17 mouse cellular contexts compared by ENCODE assay signal in genomic region chr3:96168466-96169158, GRCm38 (mm10). TPM values are rescaled to one million over a fixed set of nuclear protein-coding genes. Genes with fewer than 3 reads are reported as not detected.
DNase-seq lines count a peak whose midpoint lies in the region; ATAC-seq and TF ChIP-seq lines count a peak whose summit lies in the region.
"Had no signal": no experiment of that assay in that cellular context is flagged by ENCODE, and none has a peak within 500 bp of the region (broad histone marks: within the 10 kb centered on the region; RNA-seq: fewer than 3 reads in every experiment).

No protein-coding gene starts in this region.

- TF ChIP-seq CTCF in lung, postnatal 0 days (IDR thresholded peaks at IDR 0.05): no peak
- no peak for TF ChIP-seq CTCF in left cerebral cortex, adult 2 months (IDR thresholded peaks at IDR 0.05)

- H3K9ac ChIP-seq in heart, embryonic 11.5 days (ENCODE audit: low read depth, low read length): no peak overlapping the region
- H3K9ac ChIP-seq in lung, embryonic 15.5 days: no peak overlapping the region
- no peak overlapping the region for H3K9ac ChIP-seq in lung, postnatal 0 days (replicated peaks; ENCODE audit: low read depth)
- H3K9ac ChIP-seq in heart, embryonic 15.5 days: no peak overlapping the region
- H3K9ac ChIP-seq: forebrain, embryonic 12.5 days had no signal

- peak; percentile 94 for DNase-seq in heart, adult 11 months
- DNase-seq in lung, postnatal 0 days (ENCODE audit: low spot score): no peak
- no peak for DNase-seq in left cerebral cortex, adult 2 months (ENCODE audit: extremely low spot score in 1 of 2, low spot score in 2 of 2)
- DNase-seq: adrenal gland, adult 8-10 months; cerebellum, adult 2 months; kidney, adult 2 months; layer of hippocampus, postnatal 36 days; lung, adult 2 months; thymus, postnatal 36 days had no signal

- no peaks in the 10 kb centered on the region for H3K36me3 ChIP-seq in heart, embryonic 11.5 days (ENCODE audit: control insufficient read depth, insufficient read depth, low read length)
- H3K36me3 ChIP-seq in lung, embryonic 15.5 days: no peaks in the 10 kb centered on the region
- no peaks in the 10 kb centered on the region for H3K36me3 ChIP-seq in lung, postnatal 0 days (ENCODE audit: insufficient read depth, low read length)
- H3K36me3 ChIP-seq in heart, embryonic 15.5 days: no peaks in the 10 kb centered on the region

- no peaks in the 10 kb centered on the region for H3K27me3 ChIP-seq in heart, embryonic 11.5 days (ENCODE audit: control insufficient read depth, insufficient read depth, low read length)
- H3K27me3 ChIP-seq in lung, embryonic 15.5 days: no peaks in the 10 kb centered on the region
- no peaks in the 10 kb centered on the region for H3K27me3 ChIP-seq in lung, postnatal 0 days (replicated peaks; ENCODE audit: insufficient read depth, low read length)
- no peaks in the 10 kb centered on the region for H3K27me3 ChIP-seq in heart, embryonic 15.5 days
- H3K27me3 ChIP-seq: forebrain, embryonic 12.5 days had no signal

- WGBS in heart, embryonic 11.5 days (ENCODE audit: insufficient replicate concordance): 62% methylated on average over 12 of the region's 12 CpGs
- WGBS in lung, embryonic 15.5 days: 46% methylated on average over 12 of the region's 12 CpGs
- WGBS in lung, postnatal 0 days: 44% methylated on average over 12 of the region's 12 CpGs
- 62% methylated on average over 12 of the region's 12 CpGs for WGBS in heart, embryonic 15.5 days

- no peak for TF ChIP-seq EP300 in lung, postnatal 0 days (IDR thresholded peaks at IDR 0.05)

- no peak for ATAC-seq in heart, embryonic 11.5 days (replicated peaks; ENCODE audit: insufficient number of reproducible peaks, low FRiP score, low TSS enrichment)
- ATAC-seq in lung, embryonic 15.5 days (ENCODE audit: borderline replicate concordance, extremely low read depth, low FRiP score, low TSS enrichment): no peak
- no peak for ATAC-seq in lung, postnatal 0 days
- no peak for ATAC-seq in heart, embryonic 15.5 days (replicated peaks; ENCODE audit: insufficient number of reproducible peaks, insufficient read depth, low FRiP score, low read depth)

- no peak overlapping the region for H3K27ac ChIP-seq in heart, embryonic 11.5 days (ENCODE audit: low read depth, low read length)
- peak overlapping the region; percentile 25; the same call in 1 of the 2 replicates for H3K27ac ChIP-seq in lung, embryonic 15.5 days
- no peak overlapping the region for H3K27ac ChIP-seq in lung, postnatal 0 days (ENCODE audit: low read length)
- peak overlapping the region; percentile 95 for H3K27ac ChIP-seq in brown adipose tissue, adult 24 weeks (replicated peaks; ENCODE audit: low read depth, low read length)
- peak overlapping the region; percentile 25; the same call in 1 of the 2 replicates for H3K27ac ChIP-seq in heart, embryonic 15.5 days
- H3K27ac ChIP-seq in left cerebral cortex, adult 2 months: no peak overlapping the region
- H3K27ac ChIP-seq: forebrain, embryonic 12.5 days had no signal

- intact Hi-C loops in left cerebral cortex, adult 2 months (cut with DNase I): no loop called here

- no peak overlapping the region for H3K4me3 ChIP-seq in heart, embryonic 11.5 days (ENCODE audit: low read depth, low read length)
- H3K4me3 ChIP-seq in lung, embryonic 15.5 days: no peak overlapping the region
- H3K4me3 ChIP-seq in lung, postnatal 0 days (ENCODE audit: low read depth, low read length): no peak overlapping the region
- peak overlapping the region; percentile 55 for H3K4me3 ChIP-seq in brown adipose tissue, adult 24 weeks (ENCODE audit: insufficient read depth, low read depth, low read length)
- no peak overlapping the region for H3K4me3 ChIP-seq in heart, embryonic 15.5 days
- no peak overlapping the region for H3K4me3 ChIP-seq in left cerebral cortex, adult 2 months
- H3K4me3 ChIP-seq: forebrain, embryonic 12.5 days had no signal

- H3K4me1 ChIP-seq in heart, embryonic 11.5 days (ENCODE audit: control insufficient read depth, insufficient read depth, low read length): peaks cover 12% of the 10 kb centered on the region
- H3K4me1 ChIP-seq in lung, embryonic 15.5 days: peaks cover 20% of the 10 kb centered on the region
- peaks cover 19% of the 10 kb centered on the region; the same call in 1 of the 2 replicates for H3K4me1 ChIP-seq in lung, postnatal 0 days (ENCODE audit: insufficient read depth, low read depth, low read length)
- peaks cover 18% of the 10 kb centered on the region for H3K4me1 ChIP-seq in brown adipose tissue, adult 24 weeks (ENCODE audit: control insufficient read depth, insufficient read depth, insufficient read length, low read length)
- peaks cover 25% of the 10 kb centered on the region for H3K4me1 ChIP-seq in heart, embryonic 15.5 days (replicated peaks)

- no peaks in the 10 kb centered on the region for H3K9me3 ChIP-seq in heart, embryonic 11.5 days (replicated peaks; ENCODE audit: control insufficient read depth, low read length)
- H3K9me3 ChIP-seq in lung, embryonic 15.5 days: no peaks in the 10 kb centered on the region
- H3K9me3 ChIP-seq in lung, postnatal 0 days (ENCODE audit: low read length): no peaks in the 10 kb centered on the region
- H3K9me3 ChIP-seq in heart, embryonic 15.5 days (replicated peaks): no peaks in the 10 kb centered on the region
- H3K9me3 ChIP-seq: forebrain, embryonic 12.5 days had no signal

- no peak overlapping the region for H3K4me2 ChIP-seq in heart, embryonic 11.5 days
- peak overlapping the region; percentile 8; the same call in 1 of the 2 replicates for H3K4me2 ChIP-seq in lung, embryonic 15.5 days
- H3K4me2 ChIP-seq in lung, postnatal 0 days (replicated peaks; ENCODE audit: low read depth, low read length): no peak overlapping the region
- H3K4me2 ChIP-seq in heart, embryonic 15.5 days: no peak overlapping the region
- H3K4me2 ChIP-seq: forebrain, embryonic 12.5 days; liver, embryonic 11.5 days had no signal

RNA-seq across cellular contexts. Expression of gene Sf3b4, which starts 3.5 kb away (rescaled TPM):
- 119 and 126 TPM in 2 replicates for polyA plus RNA-seq in heart, embryonic 11.5 days (2014; fragmentation: Nextera tagmentation; extraction: Ambion mirVana)
- 168 and 175 TPM in 2 replicates for polyA plus RNA-seq in lung, embryonic 15.5 days (2015; fragmentation: Nextera tagmentation; extraction: Ambion mirVana)
- 64.4 and 68.4 TPM in 2 replicates for polyA plus RNA-seq in lung, postnatal 0 days (2015; fragmentation: Nextera tagmentation; extraction: Ambion mirVana)
- polyA plus RNA-seq in brown adipose tissue, adult 24 weeks (2012; ENCODE audit: insufficient read depth, insufficient read length, missing spikeins): 11.4 and 13.6 TPM in 2 replicates
- 71.2 and 96.8 TPM in 2 replicates for polyA plus RNA-seq in heart, embryonic 15.5 days (2015; fragmentation: Nextera tagmentation; extraction: Ambion mirVana)
- 10 to 100 TPM; 44.0 to 45.5 TPM for total RNA-seq in left cerebral cortex, adult 2 months (2021)

RNA-seq across cellular contexts. Expression of gene Mtmr11, which starts 6.8 kb away (rescaled TPM):
- polyA plus RNA-seq in heart, embryonic 11.5 days (2014; fragmentation: Nextera tagmentation; extraction: Ambion mirVana): 8.6 and 10.4 TPM in 2 replicates
- 11.2 and 14.9 TPM in 2 replicates for polyA plus RNA-seq in lung, embryonic 15.5 days (2015; fragmentation: Nextera tagmentation; extraction: Ambion mirVana)
- 7.5 and 11.3 TPM in 2 replicates for polyA plus RNA-seq in lung, postnatal 0 days (2015; fragmentation: Nextera tagmentation; extraction: Ambion mirVana)
- polyA plus RNA-seq in brown adipose tissue, adult 24 weeks (2012; ENCODE audit: insufficient read depth, insufficient read length, missing spikeins): 2.8 and 2.9 TPM in 2 replicates
- polyA plus RNA-seq in heart, embryonic 15.5 days (2015; fragmentation: Nextera tagmentation; extraction: Ambion mirVana): 8.5 and 11.2 TPM in 2 replicates
- 1 to 10 TPM; 7.3 to 8.1 TPM for total RNA-seq in left cerebral cortex, adult 2 months (2021)
- total RNA-seq: hematopoietic stem cell, adult 5-6 weeks had no signal

RNA-seq across cellular contexts. Expression of gene Sv2a, which starts 12.3 kb away (rescaled TPM):
- polyA plus RNA-seq in heart, embryonic 11.5 days (2014; fragmentation: Nextera tagmentation; extraction: Ambion mirVana): 12.3 and 18.6 TPM in 2 replicates
- polyA plus RNA-seq in lung, embryonic 15.5 days (2015; fragmentation: Nextera tagmentation; extraction: Ambion mirVana): 3.7 and 4.4 TPM in 2 replicates
- 1.9 and 2.2 TPM in 2 replicates for polyA plus RNA-seq in lung, postnatal 0 days (2015; fragmentation: Nextera tagmentation; extraction: Ambion mirVana)
- not detected in 2 replicates for polyA plus RNA-seq in brown adipose tissue, adult 24 weeks (2012; ENCODE audit: insufficient read depth, insufficient read length, missing spikeins)
- polyA plus RNA-seq in heart, embryonic 15.5 days (2015; fragmentation: Nextera tagmentation; extraction: Ambion mirVana): 12.9 and 13.6 TPM in 2 replicates
- total RNA-seq in left cerebral cortex, adult 2 months (2021): 100 to 1,000 TPM; 408 TPM
- total RNA-seq: monocyte, adult 5-6 weeks had no signal

RNA-seq across cellular contexts. Expression of gene Bola1, which starts 50.9 kb away (rescaled TPM):
- 47.5 and 49.6 TPM in 2 replicates for polyA plus RNA-seq in heart, embryonic 11.5 days (2014; fragmentation: Nextera tagmentation; extraction: Ambion mirVana)
- polyA plus RNA-seq in lung, embryonic 15.5 days (2015; fragmentation: Nextera tagmentation; extraction: Ambion mirVana): 56.8 and 64.4 TPM in 2 replicates
- 50.1 and 51.1 TPM in 2 replicates for polyA plus RNA-seq in lung, postnatal 0 days (2015; fragmentation: Nextera tagmentation; extraction: Ambion mirVana)
- 36.7 and 42.5 TPM in 2 replicates for polyA plus RNA-seq in brown adipose tissue, adult 24 weeks (2012; ENCODE audit: insufficient read depth, insufficient read length, missing spikeins)
- polyA plus RNA-seq in heart, embryonic 15.5 days (2015; fragmentation: Nextera tagmentation; extraction: Ambion mirVana): 40.7 and 40.8 TPM in 2 replicates
- total RNA-seq in left cerebral cortex, adult 2 months (2021): 10 to 100 TPM; 14.8 to 15.1 TPM

RNA-seq across cellular contexts. Expression of gene Hist2h2ab, which starts 51.1 kb away (rescaled TPM):
- not detected in 2 replicates for polyA plus RNA-seq in heart, embryonic 11.5 days (2014; fragmentation: Nextera tagmentation; extraction: Ambion mirVana)
- polyA plus RNA-seq in lung, embryonic 15.5 days (2015; fragmentation: Nextera tagmentation; extraction: Ambion mirVana): 1.1 and 1.4 TPM in 2 replicates
- 0.31 TPM in 1 of 2 replicates, not detected in the other for polyA plus RNA-seq in lung, postnatal 0 days (2015; fragmentation: Nextera tagmentation; extraction: Ambion mirVana)
- polyA plus RNA-seq in brown adipose tissue, adult 24 weeks (2012; ENCODE audit: insufficient read depth, insufficient read length, missing spikeins): not detected in 2 replicates
- 0.43 TPM in 1 of 2 replicates, not detected in the other for polyA plus RNA-seq in heart, embryonic 15.5 days (2015; fragmentation: Nextera tagmentation; extraction: Ambion mirVana)
- total RNA-seq in left cerebral cortex, adult 2 months (2021): 10 to 100 TPM; 10.4 to 10.8 TPM

Comparison
In these comparisons a context has a peak if more than half of its experiments do, and no peak if none do; other contexts are left out.
1. H3K27ac ChIP-seq: peak in lung, embryonic 15.5 days (single experiment), brown adipose tissue, adult 24 weeks (single experiment) and heart, embryonic 15.5 days (single experiment); none in heart, embryonic 11.5 days (single experiment), lung, postnatal 0 days (single experiment) and left cerebral cortex, adult 2 months (single experiment).